Mouse (Mus musculus) lung, adult 2 months (tissue): ENCODE results near the gene Ppil1. TPM values are rescaled to one million over a fixed set of nuclear protein-coding genes. Genes with fewer than 3 reads are reported as not detected.
A peak's percentile ranks its signal among the peaks of the same experiment; 100 is the strongest.

ENCODE experiments used
- DNase-seq: peaks from one replicate; pipeline ENCODE4 v3.0.0; 2022
- H3K4me1 ChIP-seq: fragments of 200-500 bp; 2 replicates; pipeline ENCODE4 v1.6.1; 2011; ENCODE audit warnings: low read length; ENCODE audit not compliant: control insufficient read depth, insufficient read depth
- H3K4me3 ChIP-seq: fragments of 200-500 bp; replicated peaks from 2 replicates; pipeline ENCODE3; 2011; ENCODE audit warnings: low read depth, mild to moderate bottlenecking, control low read depth, low read length; ENCODE audit errors: extremely low read depth
- CTCF ChIP-seq: fragments of 200-500 bp; IDR thresholded peaks from 2 replicates; pipeline ENCODE4 v1.5.1; 2011; ENCODE audit warnings: mild to moderate bottlenecking, low read length, control low read depth; ENCODE audit not compliant: insufficient read depth
- POLR2A ChIP-seq: fragments of 200-500 bp; IDR thresholded peaks from 2 replicates; pipeline ENCODE4 v1.6.1; 2011; ENCODE audit warnings: low read depth, mild to moderate bottlenecking, control low read depth, low read length, borderline replicate concordance; ENCODE audit errors: extremely low read depth
- WGBS: fragments of 180-500 bp; shearing (Covaris S2); methylation state at CpG from one replicate; pipeline ENCODE4 v1.1.7; 2018; 5-methylcytosine and 5-hydroxymethylcytosine counted together
- polyA plus RNA-seq: library from polyadenylated mRNA; depleted of rRNA; stranded (reverse); fragments of >200 nt; gene quantifications from 2 replicates; pipeline ENCODE4 v1.2.3, GENCODE M21; 2012

Ppil1 gene
- polyA plus RNA-seq, 1 experiment: 20.7 TPM

DNA sequence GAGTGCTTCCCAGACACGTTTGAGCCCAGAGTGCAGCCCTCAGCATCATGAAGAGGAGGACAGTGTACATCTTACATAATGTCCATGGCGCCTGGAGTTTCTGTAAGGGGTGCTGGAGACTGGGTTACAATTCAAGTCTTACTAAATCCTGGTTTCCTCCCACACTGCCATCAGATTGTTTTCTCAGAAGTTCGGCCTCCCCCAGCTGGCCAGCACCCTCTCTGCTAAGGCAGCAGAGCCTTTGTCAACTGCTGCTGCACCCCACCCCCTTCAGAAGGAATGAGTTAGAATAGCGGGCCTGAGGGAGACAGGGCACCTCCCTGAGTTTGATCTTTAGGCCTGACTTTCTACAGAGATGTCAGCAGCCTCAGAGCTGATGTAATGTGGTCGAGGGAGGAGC is 38.2 kb upstream of the Ppil1 start:
- no peak for TF ChIP-seq CTCF
- TF ChIP-seq POLR2A: no peak
- DNase-seq: no peak
- H3K4me1 ChIP-seq: peaks cover 8% of the 10 kb centered on the region
- WGBS: 69% methylated on average over 5 of the region's 5 CpGs
- no peak overlapping the region for H3K4me3 ChIP-seq

DNA sequence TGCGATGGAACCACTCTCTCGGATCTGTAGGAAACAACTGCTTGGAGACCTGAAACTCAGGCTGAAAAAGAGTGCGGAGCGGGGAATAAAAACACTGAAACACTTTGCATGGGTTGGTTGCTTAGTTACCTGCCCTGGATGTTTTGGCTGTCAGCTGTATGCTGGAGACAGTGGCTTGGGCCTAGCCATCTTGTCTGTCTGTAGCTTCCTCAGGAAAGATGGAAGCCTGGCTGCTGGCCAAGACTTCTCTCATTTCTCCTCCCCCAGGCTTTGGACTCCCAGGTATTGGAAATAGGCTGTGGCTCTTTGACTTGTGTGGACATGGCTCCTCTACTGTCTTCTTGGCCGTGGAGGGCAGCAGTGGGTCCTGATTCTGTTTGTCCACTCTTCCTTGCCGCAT is 37.4 kb upstream of the Ppil1 start:
- Histone ChIP-seq H3K4me1 (peaks cover 8% of the 10 kb centered on the region), H3K4me3 (no peak overlapping the region)
- no peak for DNase-seq
- 93% methylated on average over 6 of the region's 6 CpGs for WGBS
- no peak for TF ChIP-seq CTCF
- TF ChIP-seq POLR2A: no peak

DNA sequence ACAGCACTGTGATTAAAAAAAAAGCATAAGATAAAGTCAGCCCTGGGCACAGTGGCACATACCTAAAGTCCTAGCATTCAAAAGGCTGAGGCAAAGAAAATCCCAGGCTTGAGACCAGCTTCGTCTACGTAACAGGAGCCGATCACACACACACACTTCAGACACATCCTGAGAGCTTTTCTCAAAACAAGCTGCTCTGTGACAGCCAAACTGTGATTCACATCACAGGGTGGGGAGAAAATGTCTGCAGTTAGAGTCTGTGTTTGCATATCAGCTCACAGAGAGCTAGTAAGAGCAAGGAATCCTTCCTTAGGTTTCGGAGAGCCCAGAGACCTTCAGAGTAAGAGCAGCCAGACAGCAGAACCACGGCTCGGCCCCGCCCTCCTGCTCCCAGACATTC is 36.9 kb upstream of the Ppil1 start:
- TF ChIP-seq POLR2A (no peak), CTCF (no peak)
- no peak for DNase-seq
- Histone ChIP-seq H3K4me1 (peaks cover 8% of the 10 kb centered on the region), H3K4me3 (no peak overlapping the region)
- WGBS: 87% methylated on average over 7 of the region's 7 CpGs

DNA sequence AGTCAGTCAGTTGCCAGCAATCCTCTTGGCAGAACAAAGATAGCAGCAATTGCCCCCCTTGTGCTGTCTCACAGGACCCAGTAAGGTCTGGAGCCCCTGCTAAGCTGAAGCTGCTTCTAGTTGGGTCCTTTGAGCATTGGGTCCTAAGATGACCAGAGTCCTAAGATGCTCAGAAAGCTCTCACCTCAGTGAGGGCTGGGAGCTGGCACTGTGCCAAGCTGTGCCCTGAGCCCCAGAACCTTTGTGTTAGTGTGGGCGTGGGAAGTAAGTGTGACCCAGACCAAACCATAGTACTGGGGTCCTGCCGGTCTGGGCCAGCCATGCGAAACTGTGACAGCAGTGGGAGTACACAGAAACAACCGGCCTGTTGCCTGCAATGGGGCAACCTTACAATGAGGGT is 35.3 kb upstream of the Ppil1 start:
- TF ChIP-seq CTCF (no peak), POLR2A (no peak)
- no peak for DNase-seq
- Histone ChIP-seq H3K4me1 (peaks cover 3% of the 10 kb centered on the region), H3K4me3 (no peak overlapping the region)
- WGBS: 88% methylated on average over 4 of the region's 4 CpGs

DNA sequence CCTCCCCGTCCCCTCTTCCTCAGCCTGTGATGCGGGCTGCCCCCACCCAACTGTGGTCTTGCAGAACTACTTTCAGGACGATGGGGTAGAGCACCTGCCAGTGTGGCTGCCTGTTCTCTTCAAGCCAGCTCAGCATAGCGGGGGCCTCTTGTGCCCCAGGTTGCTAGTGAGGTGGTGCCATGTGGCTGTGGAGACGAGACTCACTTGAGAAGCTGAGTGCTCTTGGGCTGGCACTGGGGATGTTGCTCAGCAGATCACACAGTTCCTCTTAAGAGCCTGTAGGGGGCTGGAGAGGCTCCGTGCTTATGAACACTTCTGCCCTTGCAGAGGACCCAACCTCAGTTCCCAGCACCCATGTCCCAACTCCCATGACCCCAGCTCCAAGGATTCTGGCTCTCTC is 33.8 kb upstream of the Ppil1 start:
- DNase-seq: no peak
- WGBS: 78% methylated on average over 6 of the region's 6 CpGs
- H3K4me3 ChIP-seq: no peak overlapping the region
- TF ChIP-seq CTCF (no peak), POLR2A (no peak)
- H3K4me1 ChIP-seq: no peaks in the 10 kb centered on the region; the same call in 1 of the 2 replicates

DNA sequence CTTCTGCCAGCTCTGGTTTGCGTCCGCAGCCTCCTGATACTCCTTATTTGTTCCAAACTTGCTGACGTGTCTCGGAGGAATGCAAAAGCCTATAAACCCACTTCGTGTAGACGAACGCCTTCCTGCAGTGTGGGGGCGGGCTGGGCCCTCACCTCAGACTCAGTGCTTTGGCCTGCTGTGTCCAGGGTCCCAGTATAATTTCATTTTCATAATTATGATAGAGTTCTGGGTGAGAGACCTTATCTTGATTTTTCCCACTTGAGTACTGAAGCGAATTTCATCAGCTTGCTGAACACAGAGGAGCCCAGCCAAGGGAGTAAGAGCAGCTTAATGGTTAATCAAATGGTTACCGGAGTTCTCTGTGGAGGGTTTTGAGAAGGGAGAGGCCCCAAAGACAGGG is 33.3 kb upstream of the Ppil1 start:
- H3K4me1 ChIP-seq: no peaks in the 10 kb centered on the region; the same call in 1 of the 2 replicates
- DNase-seq: no peak
- TF ChIP-seq POLR2A (no peak), CTCF (no peak)
- H3K4me3 ChIP-seq: no peak overlapping the region
- WGBS: 66% methylated on average over 10 of the region's 10 CpGs

DNA sequence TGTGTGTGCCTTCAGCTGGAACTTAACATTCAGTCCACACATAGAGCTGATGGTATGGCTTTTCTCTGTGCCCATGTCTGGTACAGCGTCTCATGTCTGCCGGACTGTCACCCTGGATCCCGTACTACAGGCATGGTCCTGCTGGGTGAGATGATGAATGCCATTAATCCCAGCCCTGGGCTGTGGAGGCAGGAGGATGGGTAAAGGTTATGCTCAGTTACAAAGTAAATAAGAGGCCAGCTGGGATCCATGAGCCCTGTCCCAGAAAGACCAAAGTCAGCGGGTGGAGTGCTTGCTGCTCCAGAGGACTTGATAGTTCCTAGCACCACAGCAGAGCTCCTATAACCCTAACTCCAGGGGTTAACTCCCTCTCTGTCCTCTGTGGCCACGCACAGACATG is 31.8 kb upstream of the Ppil1 start:
- TF ChIP-seq POLR2A: no peak
- TF ChIP-seq CTCF: no peak
- DNase-seq: no peak
- no peaks in the 10 kb centered on the region; the same call in 1 of the 2 replicates for H3K4me1 ChIP-seq
- H3K4me3 ChIP-seq: no peak overlapping the region
- 86% methylated on average over 5 of the region's 5 CpGs for WGBS

DNA sequence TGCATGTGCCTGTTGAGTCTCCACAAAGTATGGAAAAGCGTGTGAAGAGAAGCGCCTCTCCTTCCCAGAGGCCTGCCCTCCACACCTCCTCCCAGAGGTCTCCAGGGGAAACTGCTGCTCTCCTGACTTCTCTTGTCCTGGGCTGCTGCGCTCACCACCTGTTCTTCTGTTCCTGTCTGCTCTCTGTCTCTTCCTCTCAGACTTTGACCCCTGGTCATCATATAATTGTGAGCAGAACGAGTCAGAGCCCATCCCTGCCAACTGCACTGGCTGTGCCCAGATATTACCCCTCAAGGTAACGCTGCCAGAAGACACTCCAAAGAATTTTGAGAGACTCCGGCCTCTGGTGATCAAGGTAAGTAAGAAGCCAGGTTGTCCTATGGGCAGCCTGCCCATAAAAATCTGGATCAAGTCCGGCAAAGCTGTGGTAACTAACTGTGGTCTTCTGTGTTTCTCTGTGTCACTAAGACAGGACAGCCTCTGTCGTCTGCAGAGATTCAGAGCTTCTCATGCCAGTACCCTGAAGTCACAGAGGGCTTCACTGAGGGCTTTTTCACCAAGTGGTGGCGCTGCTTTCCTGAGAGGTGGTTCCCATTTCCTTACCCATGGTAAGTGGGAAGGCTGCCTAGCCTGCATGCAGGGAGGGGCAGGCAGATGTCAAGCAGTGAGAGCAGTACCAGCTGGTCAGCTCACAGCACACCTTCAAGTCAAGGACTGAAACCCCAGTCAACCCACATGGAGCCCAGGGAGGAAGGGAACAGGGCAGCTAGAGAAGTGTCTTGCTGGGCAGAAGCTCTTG is 30.0 kb upstream of the Ppil1 start:
- TF ChIP-seq POLR2A (no peak), CTCF (peak; percentile 29; the same call in 1 of the 2 replicates)
- 74% methylated on average over 9 of the region's 9 CpGs for whole genome bisulfite sequencing
- DNase-seq: no peak
- Histone ChIP-seq H3K4me3 (no peak overlapping the region), H3K4me1 (no peaks in the 10 kb centered on the region; the same call in 1 of the 2 replicates)

DNA sequence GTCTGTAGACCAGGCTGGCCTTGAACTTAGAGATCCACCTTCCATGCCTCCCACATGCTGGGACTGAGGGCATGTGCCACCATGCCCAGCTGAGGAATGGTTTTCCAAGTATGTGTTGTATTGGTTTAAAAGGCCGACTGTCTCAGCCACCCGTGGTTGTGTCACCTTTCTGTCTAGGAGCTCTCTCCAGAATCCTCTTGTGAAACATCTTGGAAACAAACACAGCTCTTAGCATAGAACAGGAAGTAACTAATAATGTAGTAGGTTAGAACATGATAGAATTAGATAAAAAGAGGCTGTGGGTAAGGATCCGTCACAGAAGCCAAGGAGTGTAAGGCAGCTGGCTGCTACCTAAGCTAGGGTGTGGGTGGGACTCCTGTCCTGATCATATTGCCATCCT is 29.0 kb upstream of the Ppil1 start:
- Histone ChIP-seq H3K4me1 (no peaks in the 10 kb centered on the region; the same call in 1 of the 2 replicates), H3K4me3 (no peak overlapping the region)
- 51% methylated on average over 3 of the region's 3 CpGs for WGBS
- TF ChIP-seq CTCF (no peak), POLR2A (no peak)
- no peak for DNase-seq

DNA sequence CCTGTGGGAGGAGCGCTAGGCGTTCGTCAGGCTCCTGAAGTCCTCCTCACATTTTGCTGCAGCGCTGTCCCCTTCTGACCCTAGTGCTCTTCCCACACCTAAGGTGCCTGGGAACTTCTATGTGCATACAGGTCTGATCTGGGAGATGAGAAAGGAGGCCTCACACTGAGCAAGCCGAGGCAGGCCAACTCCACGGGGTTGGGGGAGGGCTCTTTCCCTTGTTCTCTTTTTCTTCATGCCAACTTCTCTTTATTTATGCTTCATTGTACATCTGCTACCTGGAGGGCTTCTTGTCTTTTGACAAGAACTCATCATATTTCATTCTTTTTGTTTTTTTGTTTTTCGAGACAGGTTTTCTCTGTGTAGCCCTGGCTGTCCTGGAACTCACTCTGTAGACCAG is 27.8 kb upstream of the Ppil1 start:
- no peak overlapping the region for H3K4me3 ChIP-seq
- TF ChIP-seq POLR2A (no peak), CTCF (no peak)
- 93% methylated on average over 7 of the region's 7 CpGs for WGBS
- DNase-seq: no peak
- no peaks in the 10 kb centered on the region; the same call in 1 of the 2 replicates for H3K4me1 ChIP-seq
